Mouse (Mus musculus): ENCODE data around the gene Map3k6.

The Map3k6 gene

DNA sequence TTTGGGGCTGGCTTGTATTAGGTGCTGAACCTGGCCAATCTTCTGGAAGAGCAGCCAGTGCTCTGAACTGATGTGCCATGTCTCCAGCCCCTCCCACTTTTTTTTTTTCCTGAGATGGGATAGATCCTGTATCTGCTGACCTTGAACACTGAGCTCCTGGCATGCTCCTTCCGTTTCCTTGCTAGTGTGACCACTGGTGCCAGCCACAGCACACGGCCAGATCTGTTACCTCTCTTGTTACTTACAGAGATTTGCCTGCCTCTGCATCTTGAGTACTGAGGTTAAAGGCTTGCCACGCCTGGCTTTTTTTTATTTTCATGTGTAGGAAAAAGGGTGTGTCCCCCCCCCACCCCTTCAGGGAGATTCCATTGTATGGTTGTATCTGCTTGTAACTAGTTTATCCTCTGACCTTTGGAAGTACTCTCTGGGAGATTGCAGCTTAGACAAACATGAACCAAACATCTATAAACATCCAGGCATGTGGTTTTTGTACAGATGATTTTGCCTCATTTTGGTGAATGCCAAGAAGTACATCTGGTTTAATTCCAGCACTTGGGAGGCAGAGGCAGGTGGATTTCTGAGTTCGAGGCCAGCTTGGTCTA is 46.0 kb downstream of the Map3k6 start:
- no peak for DNase-seq

DNA sequence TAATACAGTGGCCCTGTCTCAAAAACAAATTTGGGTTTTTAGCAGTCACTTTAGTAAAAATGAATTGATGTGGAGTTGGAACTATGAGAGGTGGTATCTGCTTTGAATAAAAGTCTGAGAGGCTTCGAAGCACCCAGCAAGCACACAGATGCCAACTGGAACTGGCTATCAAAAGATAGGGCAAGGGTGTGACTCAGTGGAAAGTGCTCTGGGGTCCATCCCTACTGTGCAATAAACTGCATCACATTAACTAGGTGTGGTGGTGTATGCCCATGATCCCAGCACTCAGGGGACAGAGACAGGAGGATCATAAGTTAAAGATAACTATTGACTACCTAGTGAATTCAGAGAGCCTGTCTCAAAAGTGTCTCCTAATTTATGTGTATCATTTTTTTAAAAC is 50.6 kb downstream of the Map3k6 start:
- DNase-seq, result no peak

DNA sequence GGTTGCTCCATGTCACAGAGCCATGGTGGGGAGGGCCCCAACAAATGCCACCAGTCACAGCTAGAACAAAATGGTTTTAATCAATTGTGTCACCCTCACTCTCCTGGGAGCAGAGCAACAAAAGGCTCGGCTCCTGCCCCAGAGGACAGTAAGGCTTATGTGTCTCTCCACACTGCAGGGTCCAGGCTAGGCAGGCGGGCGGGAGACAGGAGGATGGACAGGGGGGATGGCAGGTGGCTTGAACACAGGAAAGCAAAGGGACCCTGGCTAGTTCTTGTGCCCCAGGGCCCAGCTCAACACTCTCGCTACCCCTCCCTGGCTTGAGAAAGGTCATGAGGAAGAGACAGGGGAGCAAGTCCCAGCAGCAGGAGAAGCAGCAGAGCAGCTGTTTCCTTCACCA is 51.8 kb downstream of the Map3k6 start:
- no peak for DNase-seq

DNA sequence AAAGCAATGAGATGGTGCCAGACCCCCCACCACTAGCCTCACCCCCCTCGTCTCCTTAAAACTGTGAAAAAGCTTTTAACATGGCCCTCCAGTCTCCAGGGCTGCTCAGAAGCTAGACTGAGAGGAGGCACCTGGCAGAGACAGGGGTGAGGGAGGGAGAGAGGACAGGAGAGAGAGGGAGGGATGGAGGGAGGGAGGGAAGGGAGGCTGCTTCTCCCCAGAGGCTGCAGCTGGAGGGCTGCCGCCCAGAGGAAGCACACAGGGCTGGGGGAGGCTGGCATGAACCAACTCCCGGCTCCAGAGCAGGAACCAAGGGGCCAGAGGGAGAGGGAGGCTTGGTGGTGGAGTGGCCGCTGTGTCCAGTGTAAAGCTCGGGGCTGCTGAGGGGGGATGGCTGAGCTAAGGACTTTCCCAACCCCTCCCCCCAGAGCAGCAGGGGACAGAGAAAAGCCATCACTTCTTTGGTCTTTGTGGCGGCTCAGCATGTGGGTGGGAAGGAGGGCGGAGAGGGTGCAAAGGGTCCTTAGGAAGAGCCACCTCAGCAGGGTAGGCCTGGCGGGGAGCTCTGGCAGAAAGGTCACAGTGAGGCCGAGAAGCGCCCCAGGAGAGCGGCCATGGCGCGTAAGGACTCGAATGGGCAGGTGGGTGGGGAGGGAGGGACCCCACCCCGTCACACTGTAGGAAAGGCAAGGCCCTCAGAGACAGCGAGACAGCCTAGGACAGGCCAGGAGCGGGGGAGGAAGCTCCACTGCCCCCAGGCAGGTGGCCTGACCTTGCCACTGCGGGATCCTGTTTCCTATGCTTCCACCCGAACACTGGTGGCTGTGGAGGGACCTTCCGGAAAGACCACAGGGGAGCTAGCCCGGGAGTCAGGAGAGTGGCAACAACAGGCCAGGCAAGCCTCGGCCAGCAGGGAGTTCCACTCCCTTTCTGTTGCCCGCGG is 52.6 kb downstream of the Map3k6 start:
- DNase-seq, result no peak

DNA sequence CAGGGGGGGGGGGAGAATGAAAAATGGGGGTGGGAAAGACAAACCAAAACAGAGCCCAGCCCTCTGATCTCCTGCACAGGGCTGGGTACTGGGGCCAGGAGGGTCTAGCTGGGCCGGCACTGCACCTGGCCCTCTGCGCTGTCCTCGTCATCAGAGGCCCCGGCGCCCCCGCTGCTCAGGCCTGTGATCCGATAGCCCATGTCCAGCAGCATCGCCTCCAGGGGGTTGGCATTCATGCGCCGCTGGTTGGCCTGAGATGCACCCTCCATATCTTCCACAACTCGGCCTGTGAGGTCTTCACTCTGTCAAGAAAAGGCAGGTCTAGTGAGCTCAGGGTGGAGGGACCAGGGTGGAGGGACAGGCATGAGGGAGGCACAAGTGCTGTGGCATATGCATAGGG is 53.5 kb downstream of the Map3k6 start:
- no peak for DNase-seq

DNA sequence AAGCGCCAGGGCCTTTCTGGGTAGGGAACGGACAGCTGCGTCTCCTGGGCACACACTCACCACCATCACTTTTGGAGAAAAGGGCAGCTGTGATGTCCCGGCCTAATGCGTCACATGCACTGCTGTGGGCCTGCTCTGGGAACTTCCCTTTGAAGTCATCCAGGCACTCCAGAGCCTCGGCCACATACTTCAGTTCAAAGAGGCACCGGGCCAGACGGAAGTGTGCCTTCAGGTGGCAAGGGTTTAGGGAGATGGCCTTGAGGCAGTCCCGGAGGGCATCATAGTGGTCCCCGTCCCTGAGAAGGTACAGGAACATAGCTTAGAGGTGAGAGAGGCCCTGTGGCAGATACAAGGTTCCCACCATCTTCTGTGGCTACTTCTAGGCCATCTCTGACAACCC is 56.7 kb downstream of the Map3k6 start:
- no peak for DNase-seq

DNA sequence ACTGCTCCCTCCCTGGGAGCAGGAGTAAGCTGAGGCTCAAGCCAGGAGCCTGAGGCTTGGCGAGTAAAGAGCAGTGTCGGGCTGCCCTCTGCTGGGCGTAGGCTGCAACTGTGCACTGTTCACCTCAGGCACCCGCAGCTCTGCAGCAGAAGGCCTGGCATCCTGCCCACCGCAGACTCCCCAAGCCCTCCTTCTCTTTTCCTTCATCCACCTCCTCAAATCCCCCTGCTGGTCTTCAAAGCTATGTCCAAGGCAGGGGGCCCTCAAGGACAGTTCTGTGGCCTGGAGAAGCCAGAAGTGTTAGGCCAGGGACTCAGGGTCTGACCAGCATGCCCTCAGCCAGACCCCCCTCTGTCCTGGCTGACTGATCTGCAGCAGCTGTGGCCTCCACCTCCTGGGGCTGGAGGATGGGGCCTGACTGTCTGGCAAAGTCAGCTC is 57.2 kb downstream of the Map3k6 start:
- DNase-seq, result peak; percentile 88

DNA sequence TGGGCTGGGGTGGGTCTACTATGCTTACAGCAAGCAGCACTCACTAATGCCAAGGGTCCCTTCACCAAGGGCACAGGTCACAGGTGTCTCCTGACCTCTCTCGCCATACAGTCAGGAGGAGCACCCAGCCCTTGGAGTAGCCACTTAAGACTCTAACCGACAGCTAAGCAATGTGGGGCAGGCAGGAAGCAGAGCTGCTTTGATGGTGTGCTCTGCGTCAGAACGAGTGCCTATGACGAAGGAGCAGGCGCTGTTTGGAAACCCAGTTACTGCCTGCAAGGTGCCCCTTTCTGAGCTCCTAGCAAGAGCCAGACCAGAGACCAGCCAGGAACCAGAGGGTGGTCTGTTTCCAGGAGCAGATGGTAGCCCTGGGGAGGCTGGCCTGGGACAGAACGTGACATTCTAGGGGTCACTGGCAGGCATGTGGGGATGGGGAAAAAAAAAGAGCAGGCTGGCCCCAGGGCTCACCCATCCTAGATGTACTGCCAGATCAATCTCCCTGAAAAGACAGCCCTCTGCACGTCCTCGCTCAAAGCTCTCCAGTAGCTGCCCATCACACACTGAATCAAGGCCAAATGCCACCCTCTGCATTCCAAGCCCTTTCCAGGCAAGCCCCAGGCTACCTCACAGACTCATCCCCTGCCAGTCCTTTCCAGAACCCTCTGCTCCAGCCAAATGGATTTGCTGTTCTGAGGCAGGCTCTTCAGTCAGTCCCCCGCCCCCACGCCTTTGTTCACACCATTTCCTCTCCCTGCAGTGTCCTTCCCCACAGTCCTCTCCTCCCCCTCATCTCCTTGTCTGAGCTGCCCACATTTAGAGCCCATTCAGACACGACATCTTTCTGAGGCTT is 58.1 kb downstream of the Map3k6 start:
- peak; percentile 27 for DNase-seq

DNA sequence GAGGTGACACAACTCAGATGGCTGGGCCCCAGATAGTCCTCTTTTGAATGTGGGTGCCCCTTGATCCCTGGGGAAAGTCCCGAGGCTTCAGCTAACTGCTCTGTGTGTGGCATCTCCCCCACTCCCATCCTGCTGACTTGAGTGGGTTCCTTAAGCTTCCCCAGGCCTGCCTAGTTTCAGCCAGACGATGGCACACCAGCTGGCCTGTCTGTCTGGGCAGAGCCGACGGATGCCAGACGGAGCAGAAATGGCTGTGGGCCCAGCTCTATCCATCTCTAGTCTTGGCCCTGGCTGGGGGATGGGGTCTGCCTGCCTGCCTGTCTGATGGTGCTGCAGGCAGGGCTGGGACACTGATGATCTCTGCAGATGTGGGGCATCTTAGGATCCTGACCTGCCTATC is 59.1 kb downstream of the Map3k6 start:
- DNase-seq, result no peak

DNA sequence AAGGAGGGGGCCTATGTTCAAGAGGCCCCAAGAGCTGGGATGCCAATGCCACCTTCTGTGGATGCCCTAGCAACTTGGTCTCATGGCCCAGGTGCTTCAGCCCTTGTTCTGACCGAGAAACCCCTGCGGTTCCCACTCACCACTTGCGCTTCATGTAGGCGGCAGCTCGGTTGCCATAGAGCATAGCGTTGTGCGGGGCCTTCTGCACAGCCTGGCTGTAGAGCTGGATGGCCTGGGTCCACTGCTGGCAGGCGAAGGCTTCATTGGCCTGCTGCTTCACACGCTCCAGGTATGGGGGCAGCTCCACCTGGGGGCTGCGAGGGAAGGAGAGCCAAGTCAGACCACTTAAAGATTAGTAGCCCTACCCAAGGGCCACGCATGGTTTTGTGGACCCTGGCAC is 59.8 kb downstream of the Map3k6 start:
- no peak for DNase-seq

DNA sequence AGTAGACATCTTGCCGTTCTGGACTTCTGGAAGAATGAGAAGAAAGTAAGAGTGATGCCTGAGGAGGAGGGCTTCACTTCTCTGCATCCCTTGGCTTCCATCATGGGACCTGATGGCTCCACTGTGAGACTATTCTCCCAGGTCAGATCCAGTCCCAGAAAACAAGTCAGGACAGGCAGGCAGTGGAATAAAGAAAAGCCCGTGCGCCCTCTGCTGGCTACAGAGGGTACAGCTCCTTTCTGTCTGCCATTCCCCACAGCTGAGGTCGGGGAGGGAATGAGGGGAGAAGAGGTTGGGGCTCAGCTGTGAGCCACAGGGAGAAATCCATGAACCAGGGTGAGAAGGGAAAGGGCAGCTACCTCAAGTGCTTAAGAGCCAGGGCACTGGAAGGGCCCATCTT is 61.2 kb downstream of the Map3k6 start:
- peak; percentile 74 for DNase-seq
